Mouse (Mus musculus) liver, postnatal 0 days (tissue): ENCODE data around the gene Rpl5. TPM values are rescaled to one million over a fixed set of nuclear protein-coding genes. Genes with fewer than 3 reads are reported as not detected.

Experiments used
- ATAC-seq: fragments of 200-750 bp; cut with Nextera tagmentation; 2 replicates; pipeline ENCODE4 v1.8.0; 2017; ENCODE audit warnings: mild to moderate bottlenecking, moderate library complexity
- DNase-seq: peaks from one replicate; pipeline ENCODE4 v3.0.0-alpha.2; 2016
- H3K27ac ChIP-seq: fragments of 300-500 bp; sonication (generic); 2 replicates; pipeline ENCODE4 v1.5.1; 2014; ENCODE audit warnings: antibody characterized with exemption, moderate library complexity, mild to moderate bottlenecking, low read depth
- H3K27me3 ChIP-seq: fragments of 300-500 bp; sonication (generic); 2 replicates; pipeline ENCODE4 v1.6.1; 2014; ENCODE audit warnings: low read length, control low read depth, mixed read lengths; ENCODE audit not compliant: insufficient read depth
- H3K36me3 ChIP-seq: fragments of 300-500 bp; sonication (generic); replicated peaks from 2 replicates; pipeline ENCODE4 v1.6.1; 2014; ENCODE audit warnings: mild to moderate bottlenecking, control low read depth, low read length, moderate library complexity, mixed read lengths; ENCODE audit not compliant: insufficient read depth
- H3K4me1 ChIP-seq: fragments of 300-500 bp; sonication (generic); 2 replicates; pipeline ENCODE4 v1.6.1; 2014; ENCODE audit warnings: antibody characterized with exemption, mild to moderate bottlenecking, control low read depth; ENCODE audit not compliant: insufficient read depth
- H3K4me2 ChIP-seq: fragments of 300-500 bp; sonication (generic); 2 replicates; pipeline ENCODE4 v1.6.1; 2014; ENCODE audit warnings: low read depth, mild to moderate bottlenecking, low read length, moderate library complexity, mixed read lengths
- H3K4me3 ChIP-seq: fragments of 300-500 bp; sonication (generic); 2 replicates; pipeline ENCODE4 v1.5.1; 2014; ENCODE audit warnings: low read depth, low read length
- H3K9ac ChIP-seq: fragments of 300-500 bp; sonication (generic); replicated peaks from 2 replicates; pipeline ENCODE4 v1.6.1; 2014; ENCODE audit warnings: mild to moderate bottlenecking, moderate library complexity
- H3K9me3 ChIP-seq: fragments of 300-500 bp; sonication (generic); 2 replicates; pipeline ENCODE4 v1.6.1; 2016; ENCODE audit warnings: mild to moderate bottlenecking, control low read depth, low read length, mixed read lengths
- CTCF ChIP-seq: sonication (generic); IDR thresholded peaks from 2 replicates; pipeline ENCODE4 v1.5.1; 2016; ENCODE audit warnings: antibody characterized with exemption, low read depth
- EP300 ChIP-seq: IDR thresholded peaks from 2 replicates; pipeline ENCODE4 v1.6.1; 2016; ENCODE audit warnings: antibody characterized with exemption, low read depth, mild to moderate bottlenecking
- WGBS: fragments of 180-500 bp; shearing (Covaris S2); extraction: QIAGEN DNeasy Blood & Tissue Kit; methylation state at CpG from one replicate; pipeline ENCODE4 v1.1.7; 2014; ENCODE audit not compliant: insufficient replicate concordance; 5-methylcytosine and 5-hydroxymethylcytosine counted together
- polyA plus RNA-seq: library from polyadenylated mRNA; unstranded; fragments of >200 nt; fragmentation: Nextera tagmentation; extraction: Ambion mirVana; gene quantifications from 2 replicates; pipeline ENCODE4 v1.2.1, GENCODE M21; 2015

Rpl5 gene
- polyA plus RNA-seq, 1 experiment from 2014 or later, result 20.2 TPM

DNA sequence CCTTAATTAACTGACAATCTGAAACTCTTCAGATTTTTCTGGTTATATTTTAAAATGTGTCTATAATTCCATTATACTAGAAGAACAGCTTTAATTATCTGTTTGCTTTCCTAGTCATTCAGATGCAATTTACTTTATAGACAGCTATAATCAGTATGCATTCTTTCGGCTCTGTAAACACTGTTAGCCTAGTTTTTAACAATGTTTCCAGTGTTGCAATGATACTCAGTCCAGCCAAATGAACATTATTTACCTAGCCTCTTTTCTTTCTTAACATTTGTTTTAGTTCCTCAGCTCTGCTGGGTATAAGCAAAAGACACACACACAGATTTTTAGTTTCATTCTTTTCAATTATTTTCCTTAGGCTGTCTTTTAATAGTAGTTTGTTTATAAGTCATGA, 48.6 kb downstream of the Rpl5 start:
- Histone ChIP-seq H3K4me1 (peaks cover 11% of the 10 kb centered on the region), H3K4me2 (no peak overlapping the region), H3K9me3 (no peaks in the 10 kb centered on the region), H3K27ac (peak overlapping the region; percentile 61; the same call in 1 of the 2 replicates), H3K27me3 (no peaks in the 10 kb centered on the region), H3K4me3 (no peak overlapping the region), H3K9ac (no peak overlapping the region), H3K36me3 (no peaks in the 10 kb centered on the region)
- 63% methylated on average over 1 of the region's 1 CpGs for WGBS
- ATAC-seq (no peak; the same call in 1 of the 2 replicates), DNase-seq (no peak)
- no peak for TF ChIP-seq CTCF
- TF ChIP-seq EP300, result no peak

DNA sequence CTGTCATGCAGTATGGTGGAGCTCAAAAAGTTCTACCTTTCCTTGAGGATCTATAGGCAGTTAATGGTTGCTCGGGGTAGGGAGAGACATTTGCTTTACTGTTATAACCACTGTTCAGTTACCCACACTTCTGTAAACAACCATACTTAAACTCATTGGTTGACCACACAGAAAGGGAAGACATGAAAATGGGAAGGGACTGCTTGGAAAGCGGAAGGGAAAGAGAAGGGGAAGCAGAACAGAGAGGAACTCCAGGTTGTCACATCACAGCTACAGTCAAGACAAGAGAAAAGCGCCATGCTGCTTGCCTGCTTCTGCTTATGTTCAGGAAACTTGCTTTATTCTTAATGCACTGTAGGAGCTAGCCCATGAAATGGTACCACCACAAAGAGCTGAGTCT, 49.3 kb downstream of the Rpl5 start:
- 58% methylated on average over 3 of the region's 3 CpGs for WGBS

DNA sequence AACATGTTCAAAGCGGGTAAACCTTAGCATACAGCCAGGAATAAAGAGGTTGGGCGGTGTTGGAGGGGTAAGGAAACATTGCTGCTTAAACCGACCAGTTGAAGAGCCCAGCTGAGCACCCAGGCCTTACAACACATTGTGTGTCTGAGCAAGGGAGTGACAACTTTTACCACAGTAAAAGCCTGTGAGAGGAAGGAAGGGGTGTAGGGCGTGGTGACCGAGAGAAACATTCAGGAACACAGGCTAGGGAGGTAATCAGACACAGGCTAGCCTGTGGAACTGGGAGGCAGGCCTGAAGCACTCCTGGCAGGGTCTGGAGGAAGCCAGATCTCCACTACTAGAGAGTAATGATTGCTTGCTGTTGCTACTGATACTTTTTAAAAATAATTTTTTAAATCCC, 50.3 kb downstream of the Rpl5 start:
- DNase-seq (no peak), ATAC-seq (peak; percentile 45)
- Histone ChIP-seq H3K27me3 (no peaks in the 10 kb centered on the region), H3K36me3 (no peaks in the 10 kb centered on the region), H3K4me1 (peaks cover 11% of the 10 kb centered on the region), H3K4me2 (no peak overlapping the region), H3K9me3 (no peaks in the 10 kb centered on the region), H3K27ac (peak overlapping the region; percentile 61), H3K9ac (no peak overlapping the region), H3K4me3 (no peak overlapping the region)
- WGBS, result 54% methylated on average over 5 of the region's 5 CpGs
- TF ChIP-seq EP300 (no peak), CTCF (no peak)

More for the DNA sequence above, 49.3 kb downstream of the Rpl5 start:
- ATAC-seq (no peak), DNase-seq (no peak)
- Histone ChIP-seq H3K36me3 (no peaks in the 10 kb centered on the region), H3K4me1 (peaks cover 11% of the 10 kb centered on the region), H3K9ac (no peak overlapping the region), H3K9me3 (no peaks in the 10 kb centered on the region), H3K4me3 (no peak overlapping the region), H3K4me2 (0 out of 2 replicates have a peak overlapping the region, but pooled peaks have one; percentile 22), H3K27me3 (no peaks in the 10 kb centered on the region), H3K27ac (peak overlapping the region; percentile 61)
- no peak for TF ChIP-seq EP300

Other genes starting within 250 kb of the Rpl5 start
- 1.3 and 1.4 TPM in 2 replicates for gene Gfi1, start 174.5 kb upstream of the Rpl5 start, polyA plus RNA-seq
- 0.19 and 0.20 TPM in 2 replicates for gene Ube2d2b, start 70.4 kb upstream of the Rpl5 start, polyA plus RNA-seq
- 68.4 and 73.5 TPM in 2 replicates for gene Evi5, start 25.4 kb upstream of the Rpl5 start, polyA plus RNA-seq
- 8.3 and 9.0 TPM in 2 replicates for gene Fam69a, start 86.6 kb downstream of the Rpl5 start, polyA plus RNA-seq
- gene Mtf2, start 165.2 kb downstream of the Rpl5 start, polyA plus RNA-seq, result 21.7 and 22.8 TPM in 2 replicates
- 47.2 and 58.2 TPM in 2 replicates for gene Tmed5, start 232.1 kb downstream of the Rpl5 start, polyA plus RNA-seq
- 3.7 and 3.9 TPM in 2 replicates for gene Ccdc18, start 232.4 kb downstream of the Rpl5 start, polyA plus RNA-seq